Mouse (Mus musculus) neural tube, embryonic 12.5 days (tissue): ENCODE results near the gene Cmtm8. TPM values are rescaled to one million over a fixed set of nuclear protein-coding genes. Genes with fewer than 3 reads are reported as not detected.

Experiments used
- ATAC-seq: fragments of 200-750 bp; cut with Nextera tagmentation; 2 replicates; pipeline ENCODE4 v1.8.0; 2017; ENCODE audit warnings: low read depth, mild to moderate bottlenecking, moderate TSS enrichment, moderate library complexity; ENCODE audit not compliant: low FRiP score
- H3K27ac ChIP-seq: fragments of 300-500 bp; sonication (generic); 2 replicates; pipeline ENCODE4 v1.5.1; 2016
- H3K27me3 ChIP-seq: fragments of 300-500 bp; sonication (generic); replicated peaks from 2 replicates; pipeline ENCODE4 v1.6.1; 2016; ENCODE audit warnings: mild to moderate bottlenecking
- H3K36me3 ChIP-seq: fragments of 300-500 bp; sonication (generic); 2 replicates; pipeline ENCODE4 v1.6.1; 2016; ENCODE audit warnings: mild to moderate bottlenecking
- H3K4me1 ChIP-seq: fragments of 300-500 bp; sonication (generic); 2 replicates; pipeline ENCODE4 v1.6.1; 2016
- H3K4me2 ChIP-seq: fragments of 300-500 bp; sonication (generic); replicated peaks from 2 replicates; pipeline ENCODE4 v1.6.1; 2016; ENCODE audit warnings: mild to moderate bottlenecking
- H3K4me3 ChIP-seq: fragments of 300-500 bp; sonication (generic); 2 replicates; pipeline ENCODE4 v1.5.1; 2016
- H3K9ac ChIP-seq: fragments of 300-500 bp; sonication (generic); 2 replicates; pipeline ENCODE4 v1.6.1; 2016; ENCODE audit warnings: mild to moderate bottlenecking
- H3K9me3 ChIP-seq: fragments of 300-500 bp; sonication (generic); 2 replicates; pipeline ENCODE4 v1.6.1; 2016; ENCODE audit warnings: mild to moderate bottlenecking
- WGBS: fragments of 180-500 bp; shearing (Covaris S2); methylation state at CpG from one replicate; pipeline ENCODE4 v1.1.7; 2016; 5-methylcytosine and 5-hydroxymethylcytosine counted together
- polyA plus RNA-seq: library from polyadenylated mRNA; unstranded; fragments of >200 nt; fragmentation: Nextera tagmentation; extraction: Ambion mirVana; gene quantifications from 2 replicates; pipeline ENCODE4 v1.2.1, GENCODE M21; 2016

The Cmtm8 gene
- polyA plus RNA-seq, 1 experiment from 2014 or later, result 17.7 TPM

DNA sequence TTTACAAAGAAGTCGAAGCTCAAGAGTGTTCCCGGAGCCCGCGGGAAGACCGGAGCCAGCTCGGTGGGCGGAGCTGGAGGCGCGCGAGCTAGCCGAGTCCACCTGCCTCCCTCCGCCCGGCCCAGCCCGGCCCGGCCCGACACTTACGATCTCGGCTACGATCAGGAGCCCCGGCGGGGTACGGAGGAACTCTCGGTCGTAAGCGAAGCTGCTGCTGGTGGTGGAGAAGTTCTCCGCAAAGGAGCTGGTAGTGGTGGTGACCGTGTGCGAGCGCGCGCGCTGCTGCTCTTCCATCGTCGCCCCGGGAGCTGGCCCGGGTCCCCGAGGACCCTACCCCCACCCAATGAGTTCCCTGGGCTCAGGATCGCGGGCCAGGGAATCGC, 331 bp downstream of the Cmtm8 start:
- Histone ChIP-seq H3K4me1 (peaks cover 15% of the 10 kb centered on the region), H3K9me3 (no peaks in the 10 kb centered on the region), H3K27ac (no peak overlapping the region), H3K27me3 (peaks cover 23% of the 10 kb centered on the region), H3K4me3 (peak overlapping the region; percentile 48), H3K36me3 (no peaks in the 10 kb centered on the region), H3K4me2 (peak overlapping the region; percentile 96), H3K9ac (peak overlapping the region; percentile 54)
- WGBS, result under 1% methylated on average over 40 of the region's 40 CpGs
- ATAC-seq, result peak; percentile 46

DNA sequence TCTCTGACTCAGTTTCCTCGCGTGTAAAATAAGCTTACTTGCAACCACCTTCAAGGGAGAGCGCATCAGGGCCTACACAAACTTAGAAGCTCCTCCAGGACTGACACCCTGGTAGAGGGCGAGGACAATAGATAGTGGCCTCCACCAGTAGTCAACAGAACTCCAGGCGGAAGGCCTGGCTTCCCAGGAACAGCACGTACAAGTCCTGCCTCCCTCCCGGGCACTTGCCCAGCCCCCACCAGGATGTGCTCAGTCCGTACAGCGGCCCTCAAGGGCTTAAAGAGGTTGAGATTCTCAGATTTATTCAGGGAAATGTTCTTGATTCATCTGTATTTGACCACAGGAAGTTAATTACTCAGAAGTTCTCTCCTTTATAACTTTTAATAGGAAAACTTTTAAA, 1.1 kb downstream of the Cmtm8 start:
- Histone ChIP-seq H3K9ac (no peak overlapping the region), H3K27me3 (peaks cover 23% of the 10 kb centered on the region), H3K9me3 (no peaks in the 10 kb centered on the region), H3K4me1 (peaks cover 15% of the 10 kb centered on the region), H3K4me2 (peak overlapping the region; percentile 96), H3K27ac (no peak overlapping the region), H3K4me3 (no peak overlapping the region), H3K36me3 (no peaks in the 10 kb centered on the region)
- ATAC-seq, result no peak
- 25% methylated on average over 9 of the region's 9 CpGs for WGBS

GRCm38 (mm10) chr9:114842269-114842668, 1.7 kb downstream of the Cmtm8 start:
- no peak overlapping the region for H3K27ac ChIP-seq
- H3K9me3 ChIP-seq, result no peaks in the 10 kb centered on the region
- no peak overlapping the region for H3K4me3 ChIP-seq
- H3K4me1 ChIP-seq, result peaks cover 15% of the 10 kb centered on the region
- no peaks in the 10 kb centered on the region for H3K36me3 ChIP-seq
- 86% methylated on average over 7 of the region's 7 CpGs for WGBS
- peak overlapping the region; percentile 96; the same call in 1 of the 2 replicates for H3K4me2 ChIP-seq
- H3K9ac ChIP-seq, result no peak overlapping the region
- peaks cover 23% of the 10 kb centered on the region for H3K27me3 ChIP-seq
- no peak for ATAC-seq

- no peak overlapping the region for H3K27ac ChIP-seq
- no peaks in the 10 kb centered on the region for H3K36me3 ChIP-seq
- no peak overlapping the region for H3K9ac ChIP-seq
- H3K27me3 ChIP-seq, result peaks cover 20% of the 10 kb centered on the region
- H3K4me1 ChIP-seq, result peaks cover 8% of the 10 kb centered on the region; the same call in 1 of the 2 replicates
- no peak overlapping the region for H3K4me2 ChIP-seq
- no peaks in the 10 kb centered on the region for H3K9me3 ChIP-seq
- no peak for ATAC-seq
- H3K4me3 ChIP-seq, result no peak overlapping the region
- 84% methylated on average over 5 of the region's 5 CpGs for WGBS
These were observed 5.1 kb downstream of the Cmtm8 start for GRCm38 (mm10) chr9:114838870-114839269.

- WGBS, result 33% methylated on average over 6 of the region's 6 CpGs
- H3K4me1 ChIP-seq, result no peaks in the 10 kb centered on the region
- H3K4me3 ChIP-seq, result no peak overlapping the region
- H3K4me2 ChIP-seq, result no peak overlapping the region
- H3K27ac ChIP-seq, result no peak overlapping the region
- ATAC-seq, result no peak
- no peaks in the 10 kb centered on the region for H3K36me3 ChIP-seq
- no peaks in the 10 kb centered on the region for H3K9me3 ChIP-seq
- H3K27me3 ChIP-seq, result no peaks in the 10 kb centered on the region
- H3K9ac ChIP-seq, result no peak overlapping the region
These were observed 12.4 kb downstream of the Cmtm8 start for GRCm38 (mm10) chr9:114831527-114831926.

DNA sequence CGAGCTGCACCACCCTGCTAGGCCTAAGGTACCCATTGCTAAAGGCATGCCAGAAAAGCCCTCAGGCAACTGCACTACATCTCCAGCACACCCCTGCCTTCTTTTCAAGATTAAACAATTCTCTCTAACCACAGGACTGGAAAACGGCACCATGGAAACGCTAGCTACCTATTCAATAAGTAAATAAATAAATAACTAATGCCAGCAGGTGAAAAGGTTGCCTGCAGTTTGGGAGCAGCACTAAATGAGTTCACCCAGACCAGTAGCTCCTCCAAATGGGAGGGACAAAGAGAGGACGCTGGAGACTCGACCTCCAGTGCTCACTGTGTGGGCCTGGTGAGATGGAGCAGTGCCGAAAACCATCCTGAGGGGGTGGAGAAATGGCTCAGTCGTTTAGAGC, 13.6 kb downstream of the Cmtm8 start:
- no peak overlapping the region for H3K4me2 ChIP-seq
- WGBS, result 25% methylated on average over 7 of the region's 7 CpGs
- no peak overlapping the region for H3K27ac ChIP-seq
- no peaks in the 10 kb centered on the region for H3K4me1 ChIP-seq
- H3K9ac ChIP-seq, result no peak overlapping the region
- no peak overlapping the region for H3K4me3 ChIP-seq
- ATAC-seq, result no peak
- no peaks in the 10 kb centered on the region for H3K36me3 ChIP-seq
- H3K27me3 ChIP-seq, result no peaks in the 10 kb centered on the region
- H3K9me3 ChIP-seq, result no peaks in the 10 kb centered on the region

GRCm38 (mm10) chr9:114829669-114830068, 14.3 kb downstream of the Cmtm8 start:
- Histone ChIP-seq H3K36me3 (no peaks in the 10 kb centered on the region), H3K27ac (no peak overlapping the region), H3K4me1 (no peaks in the 10 kb centered on the region), H3K4me3 (no peak overlapping the region), H3K27me3 (no peaks in the 10 kb centered on the region), H3K9me3 (no peaks in the 10 kb centered on the region), H3K4me2 (no peak overlapping the region), H3K9ac (no peak overlapping the region)
- no peak for ATAC-seq
- 87% methylated on average over 8 of the region's 8 CpGs for WGBS

DNA sequence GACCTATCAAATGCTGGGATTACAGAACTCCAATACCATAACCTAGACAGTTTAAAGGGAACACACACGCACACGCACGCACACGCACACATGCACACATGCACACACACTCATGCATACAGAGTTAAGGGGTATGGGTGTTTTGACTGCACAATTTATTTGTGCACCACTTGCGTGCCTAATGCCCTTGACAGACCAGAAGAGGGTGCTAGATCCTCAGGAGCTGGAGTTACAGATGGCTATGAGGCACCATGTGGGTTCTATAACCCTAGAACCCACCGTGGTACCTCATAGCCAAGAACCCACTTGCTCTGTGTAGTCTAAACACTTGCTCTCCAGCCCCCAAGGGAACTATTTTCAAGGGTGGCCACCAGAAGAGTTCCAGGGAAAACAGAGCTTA, 15.6 kb downstream of the Cmtm8 start:
- no peak for ATAC-seq
- Histone ChIP-seq H3K4me2 (no peak overlapping the region), H3K4me3 (no peak overlapping the region), H3K9me3 (no peaks in the 10 kb centered on the region), H3K27ac (no peak overlapping the region), H3K27me3 (no peaks in the 10 kb centered on the region), H3K4me1 (no peaks in the 10 kb centered on the region), H3K9ac (no peak overlapping the region), H3K36me3 (no peaks in the 10 kb centered on the region)
- 97% methylated on average over 6 of the region's 6 CpGs for WGBS

DNA sequence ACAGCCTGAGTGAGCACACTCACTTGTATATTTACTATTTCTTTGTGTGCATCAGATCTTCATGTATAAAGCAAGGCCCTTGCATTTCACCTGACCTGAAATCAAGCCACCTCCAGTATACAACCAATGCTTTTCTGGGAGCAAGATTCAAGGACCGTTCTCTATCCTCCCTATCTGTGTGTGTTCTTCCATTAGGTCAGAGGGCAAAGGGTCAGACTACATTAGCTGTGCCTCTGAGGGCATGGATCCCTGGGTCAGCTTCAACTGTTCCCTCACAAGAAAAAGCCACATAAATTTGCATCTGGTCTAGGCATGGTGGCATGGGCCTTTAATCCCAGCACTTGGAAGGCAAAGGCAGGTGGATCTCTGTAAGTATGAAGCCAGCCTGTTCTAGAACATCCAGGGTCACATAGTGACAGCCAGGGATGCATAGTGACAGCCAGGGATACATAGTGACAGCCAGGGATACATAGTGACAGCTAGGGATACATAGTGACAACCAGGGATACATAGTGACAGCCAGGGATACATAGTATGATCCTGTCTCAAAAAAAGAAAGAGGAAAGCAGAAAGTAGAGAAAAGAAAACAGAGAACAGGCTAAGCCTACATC, 16.6 kb downstream of the Cmtm8 start:
- 51% methylated on average over 1 of the region's 1 CpGs for WGBS
- no peaks in the 10 kb centered on the region for H3K9me3 ChIP-seq
- no peak overlapping the region for H3K9ac ChIP-seq
- no peaks in the 10 kb centered on the region for H3K36me3 ChIP-seq
- no peak overlapping the region for H3K27ac ChIP-seq
- no peak for ATAC-seq
- no peak overlapping the region for H3K4me2 ChIP-seq
- no peaks in the 10 kb centered on the region for H3K27me3 ChIP-seq
- no peak overlapping the region for H3K4me3 ChIP-seq
- no peaks in the 10 kb centered on the region for H3K4me1 ChIP-seq

DNA sequence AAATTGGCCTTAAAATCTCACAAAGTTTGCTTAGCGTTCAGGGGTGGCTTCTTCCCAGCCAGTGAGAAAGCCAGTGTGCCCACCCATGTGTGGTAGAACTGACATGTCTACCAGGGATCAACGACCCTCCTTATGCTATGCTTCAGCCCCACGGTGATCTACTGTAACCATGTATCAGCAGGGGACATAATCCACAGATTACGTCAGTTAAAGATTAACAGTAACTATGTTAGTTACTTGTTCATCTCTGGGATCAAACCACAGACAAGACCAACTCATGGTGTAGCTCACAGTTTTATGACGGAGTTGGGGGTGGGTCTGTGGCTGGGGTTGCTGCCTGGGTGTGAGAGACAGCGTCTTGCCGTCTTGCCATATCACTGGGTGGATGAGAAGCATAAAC, 19.8 kb downstream of the Cmtm8 start:
- H3K27ac ChIP-seq, result no peak overlapping the region
- H3K9me3 ChIP-seq, result no peaks in the 10 kb centered on the region
- H3K4me3 ChIP-seq, result no peak overlapping the region
- no peaks in the 10 kb centered on the region for H3K4me1 ChIP-seq
- H3K9ac ChIP-seq, result no peak overlapping the region
- no peak for ATAC-seq
- no peak overlapping the region for H3K4me2 ChIP-seq
- 93% methylated on average over 7 of the region's 7 CpGs for WGBS
- H3K27me3 ChIP-seq, result no peaks in the 10 kb centered on the region
- H3K36me3 ChIP-seq, result no peaks in the 10 kb centered on the region

GRCm38 (mm10) chr9:114821548-114822289, 22.2 kb downstream of the Cmtm8 start:
- Histone ChIP-seq H3K36me3 (no peaks in the 10 kb centered on the region), H3K27ac (no peak overlapping the region), H3K4me2 (no peak overlapping the region), H3K4me3 (no peak overlapping the region), H3K9me3 (no peaks in the 10 kb centered on the region), H3K27me3 (no peaks in the 10 kb centered on the region), H3K4me1 (no peaks in the 10 kb centered on the region), H3K9ac (no peak overlapping the region)
- no peak for ATAC-seq
- WGBS, result 65% methylated on average over 15 of the region's 15 CpGs

DNA sequence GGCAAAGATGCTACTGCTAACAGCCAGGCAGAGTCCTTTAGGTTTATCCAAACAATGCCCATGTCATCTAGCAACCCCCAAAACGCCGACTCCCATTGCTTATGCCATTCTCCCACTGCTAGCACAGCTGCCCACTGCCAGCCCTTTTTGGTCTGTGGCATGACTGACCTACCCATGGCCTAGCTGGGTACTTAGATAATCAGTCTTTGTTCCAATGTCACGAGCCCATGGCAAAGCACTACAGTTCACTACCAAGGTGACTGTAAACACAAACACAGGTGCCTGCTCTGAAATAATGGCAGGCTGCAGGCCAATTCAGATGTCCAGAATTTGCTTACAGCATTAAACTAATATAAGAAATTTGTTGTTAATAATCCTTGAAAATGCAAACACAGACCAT, 25.0 kb downstream of the Cmtm8 start:
- Histone ChIP-seq H3K27me3 (no peaks in the 10 kb centered on the region), H3K4me3 (no peak overlapping the region), H3K27ac (no peak overlapping the region), H3K4me2 (no peak overlapping the region), H3K9ac (no peak overlapping the region), H3K9me3 (no peaks in the 10 kb centered on the region), H3K36me3 (no peaks in the 10 kb centered on the region), H3K4me1 (no peaks in the 10 kb centered on the region)
- no peak for ATAC-seq
- WGBS, result 84% methylated on average over 3 of the region's 3 CpGs

- Histone ChIP-seq H3K27ac (no peak overlapping the region), H3K4me3 (no peak overlapping the region), H3K36me3 (no peaks in the 10 kb centered on the region), H3K4me2 (no peak overlapping the region), H3K9me3 (no peaks in the 10 kb centered on the region), H3K27me3 (no peaks in the 10 kb centered on the region), H3K9ac (no peak overlapping the region), H3K4me1 (no peaks in the 10 kb centered on the region)
- ATAC-seq, result no peak
- WGBS, result 82% methylated on average over 7 of the region's 7 CpGs
These were observed 26.9 kb downstream of the Cmtm8 start for GRCm38 (mm10) chr9:114817012-114817411.
